Mouse (Mus musculus): ENCODE data around the gene Vegfa. TPM values are rescaled to one million over a fixed set of nuclear protein-coding genes. Genes with fewer than 3 reads are reported as not detected.

The Vegfa gene
- polyA plus RNA-seq, 1 experiment from 2014 or later, result 3.4 TPM

GRCm38 (mm10) chr17:46030731-46031620 lies 1.2 kb downstream of the Vegfa start:
- ATAC-seq (ENCODE audit: low FRiP score, low read depth), result peak; percentile 32
- H3K27me3 ChIP-seq, result peaks cover 14% of the 10 kb centered on the region; the same call in 1 of the 2 replicates
- peak overlapping the region; percentile 87 for H3K4me3 ChIP-seq
- H3K9me3 ChIP-seq, result no peaks in the 10 kb centered on the region
- peak overlapping the region; percentile 87 for H3K27ac ChIP-seq (replicated peaks)
- H3K36me3 ChIP-seq, result no peaks in the 10 kb centered on the region
- H3K4me1 ChIP-seq, result peaks cover 49% of the 10 kb centered on the region
- peak overlapping the region; percentile 96 for H3K9ac ChIP-seq (replicated peaks)
- peak overlapping the region; percentile 91 for H3K4me2 ChIP-seq (replicated peaks)
- WGBS, result under 1% methylated on average over 86 of the region's 92 CpGs

- peak overlapping the region; percentile 87 for H3K27ac ChIP-seq (replicated peaks)
- peak overlapping the region; percentile 87 for H3K4me3 ChIP-seq
- ATAC-seq (ENCODE audit: low FRiP score, low read depth), result 0 out of 2 replicates have a peak, but pooled peaks have one; percentile 14
- peaks cover 52% of the 10 kb centered on the region for H3K4me1 ChIP-seq
- H3K36me3 ChIP-seq, result peaks cover under 1% of the 10 kb centered on the region; the same call in 1 of the 2 replicates
- H3K9ac ChIP-seq (replicated peaks), result peak overlapping the region; percentile 96
- H3K9me3 ChIP-seq, result no peaks in the 10 kb centered on the region
- peak overlapping the region; percentile 91 for H3K4me2 ChIP-seq (replicated peaks)
- WGBS, result 2% methylated on average over 35 of the region's 43 CpGs
- peaks cover 14% of the 10 kb centered on the region; the same call in 1 of the 2 replicates for H3K27me3 ChIP-seq
These were observed 1.8 kb downstream of the Vegfa start for GRCm38 (mm10) chr17:46030323-46030730.

GRCm38 (mm10) chr17:46029554-46030207 lies 2.5 kb downstream of the Vegfa start:
- Histone ChIP-seq H3K9me3 (no peaks in the 10 kb centered on the region), H3K4me3 (peak overlapping the region; percentile 87), H3K36me3 (peaks cover 7% of the 10 kb centered on the region; the same call in 1 of the 2 replicates), H3K4me2 (replicated peaks) (peak overlapping the region; percentile 91), H3K9ac (replicated peaks) (peak overlapping the region; percentile 96), H3K27ac (replicated peaks) (peak overlapping the region; percentile 87), H3K4me1 (peaks cover 52% of the 10 kb centered on the region), H3K27me3 (peaks cover 14% of the 10 kb centered on the region; the same call in 1 of the 2 replicates)
- no peak for ATAC-seq (ENCODE audit: low FRiP score, low read depth)
- WGBS, result 11% methylated on average over 7 of the region's 7 CpGs

- peak overlapping the region; percentile 91 for H3K4me2 ChIP-seq (replicated peaks)
- H3K4me1 ChIP-seq, result peaks cover 52% of the 10 kb centered on the region
- WGBS, result 36% methylated on average over 2 of the region's 2 CpGs
- peaks cover 13% of the 10 kb centered on the region; the same call in 1 of the 2 replicates for H3K36me3 ChIP-seq
- H3K9ac ChIP-seq (replicated peaks), result peak overlapping the region; percentile 96
- peaks cover 12% of the 10 kb centered on the region; the same call in 1 of the 2 replicates for H3K27me3 ChIP-seq
- no peak overlapping the region for H3K27ac ChIP-seq (replicated peaks)
- no peaks in the 10 kb centered on the region for H3K9me3 ChIP-seq
- ATAC-seq (ENCODE audit: low FRiP score, low read depth), result no peak
- peak overlapping the region; percentile 87 for H3K4me3 ChIP-seq
These were observed 3.1 kb downstream of the Vegfa start for GRCm38 (mm10) chr17:46029052-46029553.

- peak overlapping the region; percentile 96; the same call in 1 of the 2 replicates for H3K9ac ChIP-seq (replicated peaks)
- 30% methylated on average over 15 of the region's 15 CpGs for WGBS
- H3K27me3 ChIP-seq, result peaks cover 5% of the 10 kb centered on the region; the same call in 1 of the 2 replicates
- ATAC-seq (ENCODE audit: low FRiP score, low read depth), result no peak
- H3K4me2 ChIP-seq (replicated peaks), result peak overlapping the region; percentile 91
- H3K4me3 ChIP-seq, result peak overlapping the region; percentile 87
- H3K36me3 ChIP-seq, result peaks cover 19% of the 10 kb centered on the region
- H3K9me3 ChIP-seq, result no peaks in the 10 kb centered on the region
- H3K4me1 ChIP-seq, result peaks cover 46% of the 10 kb centered on the region
- peak overlapping the region; percentile 92 for H3K27ac ChIP-seq (replicated peaks)
These were observed 3.7 kb downstream of the Vegfa start for GRCm38 (mm10) chr17:46028210-46029051.

GRCm38 (mm10) chr17:46027066-46027917 lies 4.9 kb downstream of the Vegfa start:
- Histone ChIP-seq H3K4me3 (peak overlapping the region; percentile 87), H3K27me3 (no peaks in the 10 kb centered on the region), H3K4me2 (replicated peaks) (peak overlapping the region; percentile 91), H3K27ac (replicated peaks) (peak overlapping the region; percentile 92), H3K9ac (replicated peaks) (peak overlapping the region; percentile 96), H3K36me3 (peaks cover 31% of the 10 kb centered on the region), H3K9me3 (no peaks in the 10 kb centered on the region), H3K4me1 (peaks cover 41% of the 10 kb centered on the region)
- peak; percentile 20 for ATAC-seq (ENCODE audit: low FRiP score, low read depth)
- WGBS, result 16% methylated on average over 16 of the region's 16 CpGs

GRCm38 (mm10) chr17:46025927-46026668 lies 6.1 kb downstream of the Vegfa start:
- Histone ChIP-seq H3K4me2 (replicated peaks) (no peak overlapping the region), H3K9me3 (no peaks in the 10 kb centered on the region), H3K4me3 (no peak overlapping the region), H3K27me3 (no peaks in the 10 kb centered on the region), H3K27ac (replicated peaks) (no peak overlapping the region), H3K36me3 (peaks cover 43% of the 10 kb centered on the region), H3K9ac (replicated peaks) (no peak overlapping the region), H3K4me1 (peaks cover 41% of the 10 kb centered on the region)
- 89% methylated on average over 11 of the region's 11 CpGs for WGBS
- ATAC-seq (ENCODE audit: low FRiP score, low read depth), result no peak

- no peak overlapping the region for H3K9ac ChIP-seq (replicated peaks)
- peaks cover 52% of the 10 kb centered on the region for H3K36me3 ChIP-seq
- H3K9me3 ChIP-seq, result no peaks in the 10 kb centered on the region
- H3K4me2 ChIP-seq (replicated peaks), result no peak overlapping the region
- no peak overlapping the region for H3K27ac ChIP-seq (replicated peaks)
- ATAC-seq (ENCODE audit: low FRiP score, low read depth), result no peak
- H3K4me3 ChIP-seq, result no peak overlapping the region
- H3K4me1 ChIP-seq, result peaks cover 41% of the 10 kb centered on the region
- H3K27me3 ChIP-seq, result no peaks in the 10 kb centered on the region
- 93% methylated on average over 15 of the region's 15 CpGs for WGBS
These were observed 7.0 kb downstream of the Vegfa start for GRCm38 (mm10) chr17:46025207-46025606.

- Histone ChIP-seq H3K36me3 (peaks cover 62% of the 10 kb centered on the region), H3K4me3 (no peak overlapping the region), H3K27me3 (no peaks in the 10 kb centered on the region), H3K9ac (replicated peaks) (no peak overlapping the region), H3K27ac (replicated peaks) (no peak overlapping the region), H3K4me1 (peaks cover 34% of the 10 kb centered on the region), H3K4me2 (replicated peaks) (no peak overlapping the region), H3K9me3 (no peaks in the 10 kb centered on the region)
- ATAC-seq (ENCODE audit: low FRiP score, low read depth), result no peak
- WGBS, result 94% methylated on average over 5 of the region's 5 CpGs
These were observed 8.0 kb downstream of the Vegfa start for GRCm38 (mm10) chr17:46024192-46024591.

- no peak for ATAC-seq (ENCODE audit: low FRiP score, low read depth)
- H3K4me1 ChIP-seq, result peaks cover 27% of the 10 kb centered on the region
- no peak overlapping the region for H3K4me3 ChIP-seq
- H3K9me3 ChIP-seq, result no peaks in the 10 kb centered on the region
- no peak overlapping the region for H3K27ac ChIP-seq (replicated peaks)
- no peak overlapping the region for H3K9ac ChIP-seq (replicated peaks)
- 95% methylated on average over 8 of the region's 8 CpGs for WGBS
- H3K4me2 ChIP-seq (replicated peaks), result no peak overlapping the region
- H3K36me3 ChIP-seq, result peaks cover 68% of the 10 kb centered on the region
- H3K27me3 ChIP-seq, result no peaks in the 10 kb centered on the region
These were observed 8.6 kb downstream of the Vegfa start for GRCm38 (mm10) chr17:46023572-46023971.
